Mouse (Mus musculus) adrenal gland, postnatal 36 days (tissue): ENCODE measurements around the gene Trim62. TPM values are rescaled to one million over a fixed set of nuclear protein-coding genes. Genes with fewer than 3 reads are reported as not detected.
A peak's percentile ranks its signal among the peaks of the same experiment; 100 is the strongest.

Experiments
- DNase-seq, 2 experiments: peaks; one replicate each; pipeline ENCODE4 v3.0.0; 2021; ENCODE audit warnings: mixed read lengths in 1 of 2
- long read RNA-seq, 2 experiments: library from polyadenylated mRNA; stranded (forward); transcript quantifications; one replicate each; pipeline ENCODE4 v2.0.0; 2021; ENCODE audit warnings: borderline sequencing depth in 2 of 2
- total RNA-seq, 2 experiments: library from RNA; stranded (reverse); gene quantifications; 2 replicates each; pipeline ENCODE4 v1.2.3; 2021

The Trim62 gene
- total RNA-seq: 10 to 100 TPM in 1 of 2 experiments, 1 to 10 TPM in 1; 8.1 to 12.0 TPM
- long read RNA-seq, experiment 1, partial matches to known transcripts: 2 of 9 reads
- long read RNA-seq, experiment 1, other reads (novel, unspliced or antisense): 5 of 9 reads
- long read RNA-seq, experiment 2, partial matches to known transcripts: 0 of 2 reads
- long read RNA-seq, experiment 2, other reads (novel, unspliced or antisense): 0 of 2 reads

GRCm38 (mm10) chr4:128883379-128883781 lies at the start of gene Trim62:
Gene Trim62 (plus strand): TSS chr4:128883580.
- DNase-seq: peak; percentile 88 to 94

GRCm38 (mm10) chr4:128838202-128838601 lies 45.2 kb upstream of the Trim62 start:
- DNase-seq: no peak

GRCm38 (mm10) chr4:128839811-128840738 lies 43.3 kb upstream of the Trim62 start:
- peak; percentile 48 to 63 for DNase-seq

DNA sequence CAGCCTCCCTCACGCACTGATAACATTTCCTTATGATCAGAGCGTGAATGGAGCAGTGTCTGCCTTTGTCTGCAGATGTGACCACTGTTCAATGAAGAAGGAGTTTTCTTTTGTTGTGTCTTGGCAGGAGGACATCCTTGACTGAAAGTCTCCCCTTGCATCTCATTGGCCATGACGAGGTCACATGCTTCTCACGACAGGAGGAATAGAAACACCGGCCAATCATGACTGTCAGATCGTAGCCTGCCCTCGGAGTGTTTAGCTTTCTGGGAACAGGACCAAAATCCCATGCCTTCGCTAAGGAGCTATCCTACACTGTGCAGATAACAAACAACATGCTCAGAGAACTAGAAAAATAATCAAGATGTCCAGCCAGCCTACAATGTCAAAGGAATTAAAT lies 42.1 kb upstream of the Trim62 start:
- no peak for DNase-seq

- DNase-seq: no peak
These were observed 38.8 kb upstream of the Trim62 start for GRCm38 (mm10) chr4:128844566-128844965.

DNA sequence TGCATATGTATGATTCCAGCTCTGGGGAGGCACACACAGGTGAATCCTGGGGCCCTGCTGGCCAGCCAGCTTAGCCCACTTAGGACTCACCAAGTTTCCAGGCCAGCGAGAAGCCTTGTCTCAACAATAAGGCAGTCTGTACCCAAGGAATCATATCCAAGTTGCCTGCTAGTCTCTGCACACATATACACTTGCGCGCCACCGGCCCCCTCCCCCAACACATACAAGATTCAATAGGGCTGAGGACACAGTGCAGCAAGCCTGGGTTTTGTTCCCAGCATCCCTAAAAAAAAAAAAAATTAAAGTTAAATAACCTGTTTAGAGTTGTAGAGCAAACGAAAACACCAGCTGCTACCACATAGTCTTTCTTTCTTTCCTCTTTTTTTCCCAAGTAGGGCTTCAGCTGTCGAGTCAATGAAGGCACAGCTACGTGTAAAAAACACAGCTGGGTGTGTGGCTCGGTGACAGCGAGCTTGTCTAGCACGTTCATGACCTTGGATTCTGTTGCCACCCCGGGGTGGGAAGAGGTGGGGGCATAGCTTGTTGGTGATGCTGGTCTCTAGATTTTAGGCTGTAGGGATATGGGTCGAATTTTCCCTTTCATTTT lies 37.9 kb upstream of the Trim62 start:
- DNase-seq: no peak

DNA sequence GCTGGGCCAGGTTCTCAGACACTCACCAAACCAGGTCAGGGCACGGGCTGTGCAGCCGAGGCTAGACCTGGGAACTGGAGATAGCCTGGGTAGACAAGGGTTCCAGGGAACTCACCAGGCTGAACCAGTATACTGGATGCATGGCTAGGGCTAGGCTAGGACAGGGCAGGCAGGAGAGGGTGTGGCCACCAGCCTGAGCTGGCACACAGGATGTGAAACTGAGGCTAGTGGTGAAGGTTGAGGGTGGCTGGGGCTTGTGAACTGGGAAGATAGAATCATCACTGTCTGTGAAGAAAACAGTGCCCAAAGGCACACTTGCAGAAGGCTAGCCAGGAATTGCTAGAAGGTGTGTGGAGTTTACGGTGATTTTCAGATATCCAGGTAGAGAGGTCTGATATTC lies 34.4 kb upstream of the Trim62 start:
- DNase-seq: no peak

GRCm38 (mm10) chr4:128849686-128850085 lies 33.7 kb upstream of the Trim62 start:
- DNase-seq: no peak

- DNase-seq: peak; percentile 22 to 40
These were observed 31.0 kb upstream of the Trim62 start for GRCm38 (mm10) chr4:128852266-128852887.

- DNase-seq: peak; percentile 15 to 29
These were observed 30.3 kb upstream of the Trim62 start for GRCm38 (mm10) chr4:128853117-128853516.

DNA sequence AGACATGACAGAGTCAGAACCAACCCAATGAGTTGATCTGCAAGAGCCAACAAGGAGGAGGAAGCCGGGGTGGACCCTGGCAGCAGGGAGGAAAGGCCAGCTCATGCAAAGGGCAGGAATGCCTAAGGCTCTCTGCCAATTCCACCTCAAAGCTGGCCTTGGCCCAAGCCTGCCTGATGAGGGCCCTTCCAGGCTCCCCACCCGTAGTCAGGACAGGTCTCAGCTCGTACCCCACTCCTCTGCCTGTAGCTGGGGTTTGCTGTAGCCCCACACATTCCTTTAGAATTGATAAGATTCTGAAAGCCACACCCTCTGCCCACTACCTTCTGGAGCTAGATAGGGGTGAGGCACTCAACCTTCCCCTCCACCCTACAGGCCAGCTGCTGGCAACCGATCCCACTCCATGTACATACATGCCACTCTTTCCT lies 27.8 kb upstream of the Trim62 start:
- peak; percentile 86 for DNase-seq

DNA sequence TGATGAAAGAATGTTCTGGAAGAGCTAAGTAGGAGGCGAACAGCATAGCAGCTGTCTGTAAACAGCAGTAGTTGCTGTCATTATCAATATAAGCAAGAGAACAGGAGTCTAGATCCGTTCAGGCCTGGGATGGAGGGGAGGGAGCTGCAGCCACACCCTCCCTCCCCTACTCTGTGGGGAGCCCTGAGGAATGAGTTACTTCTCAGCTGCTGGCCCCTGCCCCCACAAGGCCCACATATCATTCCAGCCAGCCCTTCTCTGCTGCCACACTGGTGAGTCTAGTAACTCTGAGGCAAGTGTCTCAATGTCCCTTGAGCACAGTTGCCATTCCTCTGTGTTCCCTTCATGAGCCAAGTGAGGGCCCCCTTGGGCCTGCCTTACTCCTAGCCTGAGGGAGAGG lies 26.2 kb upstream of the Trim62 start:
- no peak for DNase-seq

GRCm38 (mm10) chr4:128858226-128858625 lies 25.2 kb upstream of the Trim62 start:
- DNase-seq: peak; percentile 77 to 85

DNA sequence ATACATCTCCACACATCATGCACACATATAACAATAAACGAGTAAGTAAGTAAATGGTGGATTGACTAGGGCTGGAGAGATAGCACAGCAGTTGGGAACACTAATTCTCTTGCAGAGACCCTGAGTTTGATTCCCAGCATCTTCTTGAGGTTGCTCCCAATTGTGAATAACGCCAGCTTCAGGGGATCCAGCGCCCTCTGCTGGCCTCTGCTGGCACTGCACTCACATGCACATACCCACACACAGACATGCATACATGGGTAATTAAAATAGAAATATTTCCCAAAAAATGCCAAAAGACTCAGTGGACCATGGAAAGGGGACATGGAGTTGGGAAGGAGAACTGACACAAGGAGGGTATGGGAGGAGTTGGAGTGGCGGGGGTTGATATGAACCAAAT lies 24.5 kb upstream of the Trim62 start:
- DNase-seq: no peak

GRCm38 (mm10) chr4:128872992-128873391 lies 10.4 kb upstream of the Trim62 start:
- no peak for DNase-seq

- DNase-seq: no peak
These were observed 9.3 kb upstream of the Trim62 start for GRCm38 (mm10) chr4:128874062-128874461.

DNA sequence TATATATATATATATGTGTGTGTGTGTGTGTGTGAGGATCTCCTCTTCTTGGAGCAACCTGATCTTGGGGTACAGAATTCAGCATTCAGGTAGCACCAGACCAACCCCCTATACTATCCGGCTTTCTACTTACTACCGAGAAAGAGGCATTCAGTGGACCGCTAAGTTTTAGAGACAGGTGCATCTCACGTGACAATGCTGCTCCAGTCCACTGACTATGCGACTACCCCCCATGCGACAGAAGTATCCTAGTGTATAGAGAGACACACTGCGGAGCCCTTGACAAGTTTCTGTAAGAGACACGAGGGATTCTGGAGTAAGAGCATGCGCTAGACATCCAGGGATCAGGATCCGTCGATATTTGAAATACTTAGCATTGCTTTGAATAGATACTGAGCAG lies 7.9 kb upstream of the Trim62 start:
- DNase-seq: no peak

- DNase-seq: no peak
These were observed 5.9 kb upstream of the Trim62 start for GRCm38 (mm10) chr4:128877520-128877919.

GRCm38 (mm10) chr4:128878901-128879491 lies 4.4 kb upstream of the Trim62 start:
- DNase-seq: no peak

DNA sequence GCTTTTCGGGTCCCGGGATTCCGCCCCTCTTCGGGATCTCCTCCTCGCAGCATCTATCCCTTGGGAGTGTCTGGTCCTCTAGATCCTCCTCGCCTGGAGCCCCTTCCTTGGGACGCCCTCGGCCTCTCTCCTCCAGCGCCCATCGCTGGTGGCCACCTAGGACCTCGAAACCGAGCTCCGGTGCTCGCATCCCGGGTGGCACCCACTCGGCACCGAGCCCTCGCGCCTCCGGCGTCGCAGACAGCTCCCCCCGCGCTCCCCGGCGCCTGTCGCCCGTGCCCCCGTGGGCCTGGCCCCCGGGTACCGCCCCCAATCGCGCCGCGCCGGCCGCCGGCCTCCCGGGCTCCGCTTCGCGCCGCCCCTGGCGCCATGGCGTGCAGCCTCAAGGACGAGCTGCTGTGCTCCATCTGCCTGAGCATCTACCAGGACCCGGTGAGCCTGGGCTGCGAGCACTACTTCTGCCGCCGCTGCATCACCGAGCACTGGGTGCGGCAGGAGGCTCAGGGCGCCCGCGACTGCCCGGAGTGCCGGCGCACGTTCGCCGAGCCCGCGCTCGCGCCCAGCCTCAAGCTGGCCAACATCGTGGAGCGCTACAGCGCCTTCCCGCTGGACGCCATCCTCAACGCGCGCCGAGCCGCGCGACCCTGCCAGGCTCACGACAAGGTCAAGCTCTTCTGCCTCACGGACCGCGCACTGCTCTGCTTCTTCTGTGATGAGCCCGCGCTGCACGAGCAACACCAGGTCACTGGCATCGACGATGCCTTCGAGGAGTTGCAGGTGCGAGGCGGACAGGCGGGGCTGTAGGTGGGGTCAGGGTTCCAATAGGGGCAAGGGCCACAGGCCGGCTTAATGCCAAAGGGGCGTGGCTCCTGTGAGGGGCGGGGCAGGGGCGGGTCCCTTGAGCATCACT lies 676 bp downstream of the Trim62 start:
- DNase-seq: peak; percentile 78 to 84

DNA sequence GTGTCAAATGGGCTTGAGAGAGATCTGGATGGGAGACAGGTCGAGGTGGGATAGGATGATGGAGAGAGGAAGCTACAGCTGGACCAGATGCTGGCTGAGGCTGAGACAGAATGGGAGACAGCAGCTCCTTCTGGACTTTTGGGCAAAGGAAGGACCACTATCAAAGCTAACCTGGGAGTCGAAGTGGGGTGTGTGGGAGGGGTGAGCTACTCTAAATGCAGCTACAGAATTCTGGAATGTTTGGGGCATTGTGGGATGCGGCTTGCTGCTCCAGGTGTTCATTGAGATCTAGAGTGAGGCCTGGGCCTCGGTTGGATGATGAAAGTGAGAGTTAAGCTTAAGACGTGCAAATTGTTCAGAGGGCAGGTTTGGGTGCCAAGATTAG lies 1.3 kb downstream of the Trim62 start:
- no peak for DNase-seq
